Mouse (Mus musculus): ENCODE results near the gene Abcc8.
A peak's percentile ranks its signal among the peaks of the same experiment; 100 is the strongest.

The Abcc8 gene

DNA sequence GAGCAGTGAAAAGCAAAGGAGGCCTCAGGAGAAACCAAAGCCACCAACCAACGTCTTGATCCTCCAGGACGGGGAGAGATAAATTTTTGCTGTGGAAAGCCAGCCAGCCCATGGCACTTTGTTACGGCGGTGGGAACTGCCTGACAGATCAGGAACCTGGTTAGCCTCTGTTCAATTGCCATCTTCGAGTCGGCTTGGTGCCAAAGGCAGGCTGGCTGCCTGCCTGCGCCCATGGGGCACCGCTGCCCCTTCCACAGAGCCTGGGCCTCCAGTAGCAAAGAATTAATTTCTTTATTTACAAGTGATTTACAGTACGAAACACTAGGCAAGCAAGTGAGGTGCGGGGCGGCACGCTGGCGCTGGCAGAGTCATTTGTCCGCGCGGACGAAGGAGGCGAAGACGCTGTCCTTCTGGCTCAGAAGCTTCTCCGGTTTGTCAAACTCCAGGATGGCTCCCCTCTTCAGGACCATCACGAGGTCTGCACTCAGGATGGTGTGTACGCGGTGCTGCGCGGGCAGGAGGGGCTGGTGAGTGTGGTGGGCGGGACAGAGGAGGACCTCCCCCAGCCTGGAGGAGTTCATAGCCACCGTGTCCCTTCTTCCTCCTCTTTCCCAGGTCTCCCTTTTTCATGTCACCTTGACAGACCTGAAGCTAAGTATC is 75.4 kb downstream of the Abcc8 start:
- DNase-seq, result no peak

DNA sequence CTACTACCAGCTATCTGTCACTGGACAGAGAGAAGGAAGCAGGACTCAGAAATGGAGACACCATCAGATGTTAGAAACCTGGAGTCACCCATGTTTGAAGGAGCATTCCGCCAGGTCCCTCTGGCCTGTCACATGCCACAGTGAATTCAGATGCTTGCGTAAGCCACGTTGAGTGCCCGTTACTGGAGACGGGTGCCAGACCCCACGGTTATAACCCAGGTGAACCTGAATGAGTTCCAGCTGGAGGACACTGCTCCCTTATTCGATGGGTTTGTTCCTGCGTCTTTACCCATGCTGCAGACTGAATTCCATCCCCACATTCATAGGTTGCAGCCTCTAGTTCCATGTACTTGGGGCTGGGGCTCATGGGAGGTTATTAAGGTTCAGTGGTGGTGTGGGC is 76.1 kb downstream of the Abcc8 start:
- DNase-seq, result no peak

DNA sequence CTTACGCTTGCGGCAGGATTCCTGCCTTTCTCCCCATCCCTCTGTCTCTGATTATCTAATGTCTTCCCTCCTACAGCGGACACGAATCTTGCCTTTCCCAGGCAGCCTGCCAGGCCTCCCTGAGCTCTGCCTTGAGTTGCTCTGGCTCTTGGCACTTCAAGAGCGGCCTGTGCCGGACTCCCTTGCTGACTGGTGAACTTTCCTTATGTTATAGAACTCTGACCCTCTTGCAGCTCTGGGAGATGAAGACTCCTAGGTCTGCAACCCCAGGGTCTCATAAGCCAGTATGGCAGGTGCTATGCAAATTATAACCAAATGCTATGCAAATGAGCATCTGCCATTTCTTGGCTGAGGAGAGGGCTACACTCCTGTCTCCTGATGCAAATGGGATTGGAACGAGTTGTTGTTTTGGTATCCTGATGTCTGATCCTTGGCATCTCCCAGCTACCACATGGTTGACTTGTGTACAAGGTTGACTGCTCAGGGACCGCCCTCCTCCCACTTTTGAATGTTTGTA is 76.7 kb downstream of the Abcc8 start:
- DNase-seq, result no peak

DNA sequence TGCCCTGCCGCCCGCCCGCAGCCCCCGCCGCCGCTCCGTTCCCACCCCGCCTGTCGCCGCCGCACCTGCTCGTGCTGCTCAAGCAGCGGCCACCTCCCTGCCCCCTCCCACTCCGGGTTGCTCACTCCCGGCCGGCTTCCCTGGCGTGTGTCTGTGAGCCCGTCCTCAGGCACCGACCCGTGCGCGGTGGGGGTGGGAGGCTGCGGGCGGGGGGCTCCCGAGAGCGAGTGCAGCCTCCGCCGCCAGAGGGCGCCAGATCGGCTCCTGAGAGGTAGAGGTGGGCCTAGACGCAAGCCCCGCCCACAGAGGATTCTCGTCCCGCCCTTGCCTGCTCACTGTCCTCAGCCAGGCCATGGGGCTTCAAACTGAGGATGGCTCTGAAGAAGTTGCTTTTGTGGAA is 79.3 kb downstream of the Abcc8 start, which contains the start of gene Kcnj11:
Kcnj11 (minus strand) TSS at position 202 of the 400 bp plus-strand sequence.
- peak; percentile 74 for DNase-seq

DNA sequence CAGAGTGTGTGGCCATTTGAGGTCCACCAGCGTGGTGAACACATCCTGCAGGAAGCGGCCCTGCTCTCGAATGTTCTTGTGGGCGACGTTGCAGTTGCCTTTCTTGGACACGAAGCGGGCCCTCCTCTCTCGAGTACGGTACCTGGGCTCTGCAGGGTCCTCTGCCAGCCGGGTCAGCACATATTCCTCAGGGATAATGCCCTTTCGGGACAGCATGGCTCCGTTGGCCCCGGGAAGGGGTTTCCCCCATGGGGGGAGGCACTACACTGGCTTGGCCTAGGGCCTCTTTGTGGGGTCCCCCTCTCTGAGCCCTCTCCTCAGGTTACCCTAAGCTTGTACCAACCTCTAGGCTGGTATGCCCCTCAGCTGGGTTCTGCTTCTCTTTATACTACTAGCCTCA is 80.2 kb downstream of the Abcc8 start:
- DNase-seq, result no peak

DNA sequence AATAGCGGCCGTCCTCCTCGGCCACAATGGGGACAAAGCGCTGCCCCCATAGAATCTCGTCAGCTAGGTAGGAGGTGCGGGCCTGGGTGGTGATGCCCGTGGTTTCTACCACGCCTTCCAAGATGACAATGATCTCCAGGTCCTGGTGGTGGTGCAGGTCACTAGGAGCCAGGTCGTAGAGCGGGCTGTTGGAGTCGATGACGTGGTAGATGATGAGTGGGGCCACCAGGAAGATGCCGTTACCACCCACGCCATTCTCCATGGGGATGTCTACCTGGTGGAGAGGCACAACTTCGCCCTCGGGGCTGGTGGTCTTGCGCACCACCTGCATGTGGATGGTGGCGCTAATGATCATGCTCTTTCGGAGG is 80.9 kb downstream of the Abcc8 start:
- no peak for DNase-seq

DNA sequence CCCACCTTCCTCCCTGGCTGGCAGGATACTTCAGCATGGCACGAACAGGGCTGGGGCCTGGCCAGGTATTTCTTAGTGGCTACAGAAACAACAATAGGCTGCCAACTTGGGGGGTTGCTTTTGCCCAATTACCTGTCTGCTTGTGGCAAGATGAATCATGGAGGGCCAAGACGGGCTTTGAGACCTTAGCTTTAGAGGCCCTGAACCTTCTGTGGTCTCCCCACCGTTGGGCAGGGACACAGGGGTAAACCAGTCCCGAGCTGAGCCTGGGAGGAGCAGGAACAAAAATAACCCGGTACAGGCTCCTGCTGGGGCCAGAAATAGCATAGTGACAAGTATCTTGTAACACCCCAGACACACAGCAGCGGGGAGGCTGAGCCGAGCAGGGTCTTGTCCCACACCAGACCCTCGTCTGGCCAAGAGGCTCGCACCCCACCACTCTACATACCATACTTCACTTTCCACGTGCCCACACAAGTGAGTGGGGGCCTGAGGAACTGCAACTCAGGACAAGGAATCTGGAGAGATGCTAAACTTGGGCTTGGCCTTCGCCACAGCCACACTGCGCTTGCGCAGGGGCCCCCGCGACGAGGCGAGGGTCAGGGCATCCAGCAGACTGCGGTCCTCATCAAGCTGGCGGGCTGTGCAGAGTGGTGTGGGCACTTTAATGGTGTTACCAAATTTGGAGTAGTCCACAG is 81.5 kb downstream of the Abcc8 start:
- DNase-seq, result no peak

DNA sequence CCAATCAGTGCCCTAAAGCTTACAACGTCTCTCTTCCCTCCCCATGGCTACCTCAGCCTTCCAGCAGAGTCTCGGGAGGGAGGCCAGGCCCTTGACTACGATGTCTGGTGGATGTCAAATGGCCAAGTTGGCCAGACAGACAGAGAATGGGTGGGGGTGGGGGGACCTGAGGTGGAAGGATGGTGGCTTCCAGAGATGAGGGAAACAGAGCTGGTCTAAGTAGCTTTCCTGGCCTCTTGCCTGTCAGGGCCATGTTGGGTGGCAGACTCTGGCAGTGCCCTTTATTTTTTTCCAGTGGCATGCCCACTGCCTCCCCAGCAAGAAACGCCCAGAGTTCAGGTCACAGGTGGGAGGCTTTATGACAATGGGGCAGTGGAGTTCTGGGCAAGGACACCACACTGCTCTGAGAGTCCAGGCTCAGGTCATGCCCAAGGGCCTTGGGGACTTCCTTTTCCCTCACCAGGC is 82.5 kb downstream of the Abcc8 start:
- no peak for DNase-seq

DNA sequence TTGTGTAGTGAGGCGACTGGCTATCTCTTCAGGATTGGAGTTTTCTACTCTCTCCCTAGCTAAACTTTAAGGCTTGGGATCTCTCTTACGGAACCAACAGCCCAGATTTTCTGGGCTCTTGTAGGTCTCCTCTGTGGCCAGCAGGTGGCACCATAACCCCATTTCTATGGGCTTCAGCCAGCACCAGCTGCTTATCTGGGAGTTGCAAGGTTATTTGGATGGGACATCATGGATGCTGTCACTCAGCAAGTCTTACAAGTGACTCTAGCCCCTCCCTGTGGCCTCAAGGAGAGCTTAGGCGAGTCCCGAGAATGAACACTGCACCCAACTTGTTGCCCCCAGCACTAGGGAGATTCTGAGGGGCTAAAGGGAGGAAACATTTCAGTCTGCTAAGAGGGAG is 83.7 kb downstream of the Abcc8 start:
- DNase-seq, result peak; percentile 39

DNA sequence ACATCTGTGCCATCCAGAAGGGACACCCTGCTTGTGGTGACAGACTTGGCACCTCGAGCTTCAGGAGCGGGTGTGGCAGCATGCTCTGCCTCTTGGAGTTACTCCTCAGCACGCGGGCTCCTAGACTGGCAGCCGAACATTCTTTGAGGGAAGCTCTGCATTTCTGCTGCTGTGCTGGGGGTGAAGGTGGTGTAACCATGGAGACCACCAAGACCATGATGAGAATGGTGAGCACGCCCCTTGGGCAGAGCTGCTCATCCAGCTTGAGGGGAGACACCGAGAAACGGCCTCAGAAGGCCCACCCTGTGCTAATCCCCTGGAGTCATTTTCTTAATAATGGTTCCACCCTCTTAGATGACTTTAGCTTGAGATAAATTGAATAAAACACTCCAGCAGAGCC is 87.0 kb downstream of the Abcc8 start:
- no peak for DNase-seq

DNA sequence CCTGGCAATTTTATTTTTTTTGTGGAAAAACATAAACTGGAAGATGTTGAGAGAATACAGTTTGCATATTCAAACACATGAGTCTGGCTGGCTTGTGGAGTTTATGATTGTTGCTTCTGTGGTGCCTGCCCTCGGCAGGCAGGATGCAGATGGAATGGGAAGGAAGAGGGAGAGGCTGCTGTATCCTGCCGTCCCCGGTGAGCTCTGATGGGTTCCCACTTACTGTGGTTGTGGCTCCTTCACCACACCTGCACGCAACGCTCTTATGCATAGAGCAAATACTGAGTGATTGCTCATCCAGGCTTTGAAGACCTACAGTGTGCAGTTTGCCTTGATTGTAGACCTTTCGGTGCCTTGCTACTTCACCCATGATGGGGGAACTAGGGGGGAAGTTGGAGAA is 91.6 kb downstream of the Abcc8 start:
- DNase-seq, result no peak

DNA sequence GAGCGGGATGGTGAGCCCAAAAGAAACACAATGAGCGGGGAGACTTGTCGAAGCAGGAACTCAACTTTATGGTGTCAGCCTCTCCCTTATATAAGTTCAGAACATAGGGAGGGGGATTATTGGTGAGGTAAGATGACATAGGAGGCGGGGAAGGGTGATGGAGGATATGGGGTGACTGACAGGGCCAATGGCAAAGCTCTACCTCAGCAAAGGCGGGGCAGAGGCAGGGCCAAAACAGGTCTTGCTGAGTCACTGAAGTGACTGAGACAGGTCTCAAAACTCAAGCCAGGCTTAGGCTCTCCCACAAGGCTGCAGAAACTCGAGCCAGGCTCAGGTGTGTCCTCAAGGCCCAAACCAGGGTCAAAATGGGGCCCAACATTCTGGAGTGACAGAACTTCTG is 93.5 kb downstream of the Abcc8 start:
- no peak for DNase-seq

DNA sequence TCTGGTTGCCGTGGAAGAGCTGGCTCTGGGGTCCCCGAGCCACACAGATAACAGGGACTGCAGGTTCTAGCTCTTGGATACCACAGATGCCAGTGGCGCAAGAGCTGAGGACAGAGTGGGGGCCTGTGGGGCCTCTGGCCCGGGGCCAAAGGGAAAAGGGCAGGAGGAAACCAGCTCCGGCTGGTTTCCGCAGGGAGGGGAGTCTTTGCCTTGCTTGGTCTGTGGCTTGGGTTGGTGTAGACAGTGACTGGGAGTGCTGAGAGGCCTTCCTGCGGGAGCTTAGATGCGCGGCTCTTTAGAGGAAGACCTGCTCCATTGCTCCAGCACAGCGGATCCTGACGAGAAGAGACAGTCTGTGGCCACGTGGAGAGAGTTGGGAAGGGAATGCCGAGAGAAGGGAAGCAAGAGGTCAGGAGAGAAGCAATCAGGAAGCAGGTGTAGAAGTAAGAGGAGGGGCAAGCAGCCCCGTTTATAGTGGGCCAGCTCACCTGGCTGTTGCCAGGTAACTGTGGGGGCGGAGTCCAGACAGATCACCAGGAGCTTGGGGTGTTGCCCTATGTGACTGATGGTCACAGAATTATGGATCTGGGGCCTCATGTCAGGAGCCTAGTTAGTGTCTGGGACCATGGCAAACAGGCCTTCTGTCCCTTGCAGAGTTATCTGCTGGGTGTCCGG is 94.9 kb downstream of the Abcc8 start:
- no peak for DNase-seq

DNA sequence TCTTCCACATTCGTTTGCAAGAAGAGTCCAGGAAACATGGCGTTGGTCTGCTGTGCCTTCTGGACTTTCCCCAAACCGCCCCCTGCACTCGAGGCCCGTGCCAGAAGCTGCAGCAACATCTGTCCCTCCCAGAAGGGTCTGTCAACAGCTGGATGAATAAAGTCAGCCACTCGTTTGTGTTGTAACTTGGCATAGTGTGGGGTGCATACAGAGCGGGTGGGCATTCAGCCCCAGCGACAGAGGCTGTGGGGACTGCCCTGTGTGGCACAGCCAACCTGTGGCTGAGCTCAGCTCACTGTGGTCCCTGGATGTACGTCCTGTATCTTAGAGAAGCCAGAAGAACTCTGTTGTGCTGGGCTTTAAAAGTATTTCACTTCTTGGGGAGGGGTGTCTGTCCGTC is 95.8 kb downstream of the Abcc8 start:
- DNase-seq, result no peak

DNA sequence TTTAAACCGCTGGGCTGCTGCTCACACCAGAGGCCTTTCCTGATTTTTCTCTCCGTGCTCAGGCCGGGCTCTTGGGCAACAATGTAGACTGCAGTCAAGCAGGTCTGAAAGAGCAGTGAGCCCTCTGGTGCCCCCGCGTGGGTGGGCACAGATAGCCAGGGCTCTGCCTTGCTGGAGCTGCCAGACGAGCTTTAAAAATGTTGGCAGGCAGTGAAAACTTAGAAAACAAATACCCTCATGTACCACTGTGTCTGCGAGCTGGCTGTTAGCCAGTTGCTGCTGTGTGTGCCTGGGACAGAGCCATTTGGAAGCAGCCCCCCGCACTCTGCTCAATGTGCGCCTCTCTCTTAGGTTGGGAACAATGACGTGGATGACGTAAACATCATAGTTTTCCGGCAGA is 102.2 kb downstream of the Abcc8 start:
- DNase-seq, result no peak

DNA sequence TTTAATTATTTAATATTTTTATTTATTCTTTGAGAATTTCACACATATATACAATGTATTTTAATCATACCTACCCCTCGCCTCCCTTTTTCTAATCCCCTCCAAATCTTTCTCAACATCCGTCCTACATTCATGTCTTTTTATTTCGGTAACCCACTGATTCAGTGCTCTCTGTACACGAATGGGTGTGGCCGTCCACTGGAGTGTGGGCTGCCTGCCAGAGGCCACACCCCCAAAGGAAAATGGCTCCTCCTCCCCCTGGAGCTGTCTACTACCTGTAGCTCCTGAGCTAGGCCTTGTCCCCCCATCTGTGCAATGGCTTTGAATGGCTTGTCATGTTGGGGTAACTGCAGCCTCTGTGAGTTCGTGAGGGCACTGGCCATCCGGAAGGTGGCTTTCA is 103.0 kb downstream of the Abcc8 start:
- DNase-seq, result no peak

DNA sequence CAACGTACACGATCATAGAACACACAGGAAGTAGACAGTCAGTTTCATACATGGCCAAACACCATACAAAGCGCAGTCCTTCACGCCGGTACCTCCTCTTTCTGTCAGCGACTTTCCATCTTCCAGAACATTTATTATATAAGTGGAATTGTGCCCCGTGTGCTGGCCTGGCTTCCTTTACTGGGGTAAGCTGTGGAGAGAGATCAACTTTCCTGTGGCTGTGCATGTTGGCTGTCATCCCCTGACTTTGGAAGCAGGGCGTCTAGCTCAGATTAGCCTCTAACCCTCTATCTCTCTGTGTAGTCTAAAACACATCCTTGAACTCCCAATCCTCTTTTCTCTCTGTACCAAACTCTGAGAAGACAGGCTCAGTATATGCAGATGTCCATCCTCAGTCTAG is 111.0 kb downstream of the Abcc8 start:
- DNase-seq, result no peak

DNA sequence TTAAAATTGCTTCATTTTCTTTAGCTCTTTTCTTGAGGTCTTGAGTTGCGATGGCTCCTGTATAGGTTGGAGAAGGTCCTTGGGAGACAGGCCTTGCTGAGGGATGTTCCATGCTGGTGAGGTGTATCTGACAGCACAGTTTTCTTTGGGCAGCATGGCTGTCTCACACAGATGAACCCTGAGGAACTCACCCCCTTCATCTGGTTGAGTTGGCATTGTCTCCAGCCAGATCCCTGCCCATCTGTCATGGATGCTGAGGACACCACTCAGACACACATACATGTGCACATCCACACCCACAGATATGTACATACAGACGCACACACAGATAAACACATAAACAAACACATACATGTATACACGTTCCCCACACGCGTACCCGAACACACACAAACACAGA is 116.5 kb downstream of the Abcc8 start:
- no peak for DNase-seq

DNA sequence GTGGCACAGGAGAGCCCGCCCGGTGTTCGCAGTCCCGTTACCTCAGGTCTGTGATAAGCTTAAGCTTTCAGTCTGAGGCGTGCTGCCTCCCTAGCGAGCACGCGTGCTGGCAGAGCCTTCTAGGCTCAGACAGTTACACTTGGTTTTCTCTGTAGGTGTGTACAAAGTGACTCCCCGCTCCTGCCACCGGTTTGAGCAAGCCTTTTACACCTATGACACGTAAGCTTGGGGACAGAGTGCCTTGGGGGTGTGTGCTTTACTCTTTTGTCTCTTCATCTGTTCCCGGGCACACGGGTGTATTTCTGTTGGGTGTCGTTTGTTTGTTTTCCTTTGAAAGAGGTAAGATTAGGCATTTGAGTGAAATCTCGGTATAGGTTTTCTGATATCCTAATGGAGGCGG is 118.2 kb downstream of the Abcc8 start:
- DNase-seq, result no peak

DNA sequence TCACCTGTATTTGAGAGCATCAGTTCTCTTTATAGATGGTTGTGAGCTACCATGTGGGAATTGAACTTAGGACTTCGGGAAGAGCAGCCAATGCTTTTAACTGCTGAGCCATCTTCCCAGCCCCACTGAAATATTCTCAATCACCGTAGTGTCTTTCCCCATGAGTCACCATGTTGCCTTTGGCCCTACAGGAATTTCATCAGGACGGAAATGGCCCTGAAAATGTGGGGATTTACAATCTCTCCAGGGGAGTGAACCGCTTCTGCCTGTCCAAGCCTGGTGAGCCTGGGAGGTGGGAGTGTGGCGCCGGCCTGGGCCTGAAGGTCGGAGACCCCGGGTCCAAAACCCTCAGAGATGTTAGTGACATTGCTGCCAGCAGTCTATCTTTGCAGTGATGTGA is 119.1 kb downstream of the Abcc8 start:
- DNase-seq, result no peak

DNA sequence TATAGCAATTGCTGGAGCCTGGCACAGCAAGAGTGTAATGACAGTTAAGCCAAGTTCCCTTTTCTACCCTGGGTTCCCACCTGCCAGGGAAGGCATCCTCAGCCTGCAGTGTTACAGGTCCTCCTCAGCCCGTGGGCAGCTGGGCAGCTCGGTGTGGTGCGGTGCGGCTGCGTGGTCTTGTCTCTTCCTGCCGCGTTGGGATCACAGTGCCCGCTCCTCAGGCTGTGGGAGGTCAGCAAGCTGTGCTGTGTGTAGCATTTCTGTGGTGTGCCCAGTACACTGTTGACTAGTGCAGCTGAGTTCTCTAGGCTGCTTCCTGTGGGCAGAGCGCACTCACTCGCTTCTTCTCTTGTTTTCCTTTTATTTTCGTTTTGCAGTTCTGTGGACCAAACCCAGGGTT is 121.0 kb downstream of the Abcc8 start:
- DNase-seq, result peak; percentile 44
